Mouse (Mus musculus) retina, adult 2 months (tissue): Measurements from ENCODE around the gene Tspan10.
"Not testable (repeated sequence)": the region's sequence is repeated elsewhere in the genome, so short reads cannot be mapped to it uniquely, and the experiment has no call there.

ENCODE experiments used
- DNase-seq: peaks from one replicate; pipeline ENCODE4 v3.0.0-alpha.2; 2012; ENCODE audit warnings: low read depth, low spot score

Gene Tspan10

GRCm38 (mm10) chr11:120442344-120442743 lies at the start of gene Tspan10:
TSS of gene Tspan10 (plus strand) at chr11:120442644.
- DNase-seq, result no peak

GRCm38 (mm10) chr11:120395661-120396060 lies 46.8 kb upstream of the Tspan10 start:
- no peak for DNase-seq

GRCm38 (mm10) chr11:120397602-120398001 lies 44.8 kb upstream of the Tspan10 start:
- DNase-seq, result no peak

- DNase-seq, result no peak
Measured at GRCm38 (mm10) chr11:120399319-120399718, 43.1 kb upstream of the Tspan10 start.

- DNase-seq, result no peak
Measured at GRCm38 (mm10) chr11:120404814-120405213, 37.6 kb upstream of the Tspan10 start.

GRCm38 (mm10) chr11:120405867-120406266 lies 36.6 kb upstream of the Tspan10 start:
- DNase-seq, result no peak

- DNase-seq, result no peak
Measured at GRCm38 (mm10) chr11:120406445-120406844, 36.0 kb upstream of the Tspan10 start.

- not testable (repeated sequence) for DNase-seq
Measured at GRCm38 (mm10) chr11:120413621-120414020, 28.8 kb upstream of the Tspan10 start.

GRCm38 (mm10) chr11:120417852-120418251 lies 24.6 kb upstream of the Tspan10 start:
- no peak for DNase-seq

GRCm38 (mm10) chr11:120418592-120418991 lies 23.9 kb upstream of the Tspan10 start:
- DNase-seq, result no peak

- DNase-seq, result no peak
Measured at GRCm38 (mm10) chr11:120422651-120423568, 19.5 kb upstream of the Tspan10 start.

- no peak for DNase-seq
Measured at GRCm38 (mm10) chr11:120423569-120424295, 18.7 kb upstream of the Tspan10 start.

GRCm38 (mm10) chr11:120426727-120427126 lies 15.7 kb upstream of the Tspan10 start:
- no peak for DNase-seq

GRCm38 (mm10) chr11:120437152-120437856 lies 5.1 kb upstream of the Tspan10 start, which contains the start of gene Nploc4:
TSS of gene Nploc4 (minus strand) at chr11:120437708.
- DNase-seq, result no peak

- DNase-seq, result no peak
Measured at GRCm38 (mm10) chr11:120437857-120438385, 4.5 kb upstream of the Tspan10 start.

GRCm38 (mm10) chr11:120442765-120443280 lies 379 bp downstream of the Tspan10 start:
- DNase-seq, result no peak

GRCm38 (mm10) chr11:120444106-120444505 lies 1.7 kb downstream of the Tspan10 start:
- no peak for DNase-seq

- DNase-seq, result no peak
Measured at GRCm38 (mm10) chr11:120445475-120445874, 3.0 kb downstream of the Tspan10 start.

- no peak for DNase-seq
Measured at GRCm38 (mm10) chr11:120447179-120447578, 4.7 kb downstream of the Tspan10 start.

GRCm38 (mm10) chr11:120452246-120452645 lies 9.8 kb downstream of the Tspan10 start:
- peak; percentile 89 for DNase-seq

- peak; percentile 90 for DNase-seq
Measured at GRCm38 (mm10) chr11:120453306-120453705, 10.9 kb downstream of the Tspan10 start, which contains the start of gene Pde6g. TSS of gene Pde6g (minus strand) at chr11:120453500.
